Mouse (Mus musculus) left cerebral cortex, adult 18-20 months (tissue): ENCODE results near the gene Cyp4a12a. TPM values are rescaled to one million over a fixed set of nuclear protein-coding genes. Genes with fewer than 3 reads are reported as not detected.
"Not testable (repeated sequence)": the region's sequence is repeated elsewhere in the genome, so short reads cannot be mapped to it uniquely, and the experiment has no call there.

Experiments used
- DNase-seq, 2 experiments: peaks; one replicate each; pipeline ENCODE4 v3.0.0; 2021 to 2022; ENCODE audit warnings: low spot score in 2 of 2, mixed read lengths in 1 of 2
- long read RNA-seq, 2 experiments: library from polyadenylated mRNA; stranded (forward); transcript quantifications; one replicate each; pipeline ENCODE4 v2.0.0; 2021
- total RNA-seq, 2 experiments: library from RNA; stranded (reverse); gene quantifications; 2 replicates each; pipeline ENCODE4 v1.2.3; 2021

Gene Cyp4a12a
- total RNA-seq = not detected
- long read RNA-seq, experiment 1 = 0 reads
- long read RNA-seq, experiment 2 = 0 reads

DNA sequence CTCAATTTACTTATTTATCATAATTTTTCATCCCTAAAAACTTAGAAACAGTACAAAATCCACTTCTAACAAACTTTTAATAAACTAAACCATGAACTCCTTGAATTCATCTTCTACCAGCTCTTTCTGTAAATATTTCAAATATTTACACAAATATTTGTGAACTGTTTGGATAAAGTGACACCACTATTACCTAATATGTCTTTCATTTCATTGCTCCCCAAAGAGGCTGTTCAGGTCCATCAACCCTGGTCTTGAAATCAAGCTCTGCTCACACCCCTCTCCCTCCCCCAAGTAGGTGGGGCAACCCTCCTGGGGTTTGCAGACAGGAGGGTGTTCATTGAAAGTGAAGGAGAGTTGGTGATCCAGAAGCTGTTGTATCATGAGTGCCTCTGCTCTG, at the start of gene Cyp4a12a:
Cyp4a12a (plus strand) TSS at position 301 of the 400 bp plus-strand sequence.
- DNase-seq = not testable (repeated sequence)

GRCm38 (mm10) chr4:115264687-115265569, 33.9 kb upstream of the Cyp4a12a start:
- not testable (repeated sequence) for DNase-seq

GRCm38 (mm10) chr4:115278215-115278982, 20.4 kb upstream of the Cyp4a12a start:
- not testable (repeated sequence) for DNase-seq

DNA sequence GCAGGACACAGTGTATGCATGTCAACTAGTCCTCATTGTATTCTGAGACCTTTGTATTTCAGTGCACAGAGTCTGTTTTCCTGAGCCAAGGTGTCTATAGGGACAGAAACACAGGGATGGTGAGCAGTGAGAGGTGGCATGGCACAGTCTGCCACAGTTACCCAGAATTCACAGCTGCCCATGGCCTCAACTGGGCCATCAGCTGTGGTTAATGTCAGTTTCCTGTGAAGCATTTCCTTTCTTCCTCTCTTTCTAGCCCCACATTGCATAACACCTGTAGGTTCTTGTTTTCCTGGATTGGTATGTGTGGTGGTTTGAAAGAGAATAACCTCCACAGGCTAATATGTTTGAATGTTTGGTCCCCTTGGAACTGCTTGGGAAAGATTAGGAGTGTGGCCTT, 18.5 kb upstream of the Cyp4a12a start:
- no peak for DNase-seq

- not testable (repeated sequence) for DNase-seq
Measured at GRCm38 (mm10) chr4:115280779-115281178, 18.1 kb upstream of the Cyp4a12a start.

DNA sequence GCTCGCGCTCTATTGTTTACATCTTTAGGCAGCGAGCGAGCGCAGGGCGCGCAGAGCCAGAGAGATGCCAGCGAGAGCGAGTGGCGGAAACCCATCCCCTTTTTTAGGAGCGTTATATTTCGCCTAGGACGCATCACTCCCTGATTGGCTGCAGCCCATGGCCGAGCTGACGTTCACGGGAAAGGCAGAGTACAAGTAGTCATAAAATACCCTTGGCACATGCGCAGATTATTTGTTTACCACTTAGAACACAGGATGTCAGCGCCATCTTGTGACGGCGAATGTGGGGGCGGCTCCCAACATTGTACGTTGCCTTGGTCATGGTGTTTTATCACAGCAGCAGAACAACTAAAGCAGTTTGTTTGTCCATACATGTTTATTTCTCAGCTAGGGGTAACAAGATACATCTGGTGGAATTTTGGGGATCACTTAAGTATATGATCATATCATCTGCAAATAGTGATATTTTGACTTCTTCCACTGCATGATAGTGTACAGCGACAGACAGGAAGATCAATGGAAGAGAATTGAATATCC, 17.5 kb upstream of the Cyp4a12a start:
- not testable (repeated sequence) for DNase-seq

DNA sequence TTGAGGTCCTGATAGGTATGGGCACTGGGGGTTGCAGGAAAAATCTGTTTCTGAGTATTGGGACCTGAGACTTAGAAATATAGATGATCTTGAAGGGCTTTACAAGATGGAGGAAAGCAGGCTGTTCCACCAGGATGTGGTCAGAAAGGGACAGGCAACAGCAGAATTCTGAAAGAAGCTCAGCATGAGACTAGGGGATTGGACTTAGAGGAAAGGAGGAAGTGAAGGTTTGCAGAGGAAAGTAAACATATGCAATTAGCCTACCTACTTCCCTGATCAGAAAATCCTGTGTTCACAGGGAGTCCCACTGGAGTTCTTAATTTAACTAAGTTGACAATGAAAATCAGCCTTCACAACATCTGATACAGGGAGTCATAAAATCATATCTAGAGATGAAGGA, 26.9 kb downstream of the Cyp4a12a start:
- not testable (repeated sequence) for DNase-seq

DNA sequence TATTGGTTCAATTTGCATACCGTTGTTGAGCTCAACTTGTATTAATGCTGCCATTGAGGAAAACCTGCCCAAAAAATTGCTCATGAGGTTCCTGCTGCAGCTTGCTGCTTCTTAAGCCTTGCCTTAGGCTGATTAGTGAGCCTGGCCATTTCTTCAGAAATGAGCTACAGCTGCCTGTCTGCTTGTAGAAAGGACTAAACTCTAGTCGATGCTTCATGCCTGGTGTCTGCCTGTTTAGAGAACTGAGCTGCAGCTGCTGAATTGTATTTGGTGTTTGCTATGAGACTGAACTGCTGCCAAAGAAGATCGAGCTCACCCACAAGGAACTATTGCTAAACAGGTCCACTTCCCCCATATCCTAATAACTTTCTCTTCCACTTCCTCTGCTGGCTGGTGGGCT, 66.8 kb downstream of the Cyp4a12a start:
- DNase-seq = not testable (repeated sequence)

DNA sequence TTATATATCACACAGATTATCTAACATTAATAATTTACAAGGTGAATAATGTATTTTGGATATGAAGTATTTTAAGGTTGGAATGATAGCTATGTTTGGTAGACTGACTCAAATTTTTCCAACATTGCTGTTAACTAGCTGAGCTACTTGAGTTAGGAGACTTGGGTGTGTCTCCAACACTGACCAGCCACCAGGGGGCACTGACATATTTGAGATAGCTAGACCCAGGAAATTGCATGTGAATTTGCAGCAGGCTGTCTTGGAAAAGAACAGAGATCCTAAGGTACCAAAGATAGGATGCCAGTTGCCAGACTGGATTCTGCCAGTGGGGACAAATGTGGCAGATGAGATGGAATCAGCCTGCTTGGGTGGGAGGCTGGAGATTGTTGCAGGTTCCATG, 69.2 kb downstream of the Cyp4a12a start:
- DNase-seq = peak; percentile 1 to 2

Other genes starting within 250 kb of the Cyp4a12a start
- gene Tal1, start 242.6 kb upstream of the Cyp4a12a start, total RNA-seq = 1 to 10 TPM; 1.3 to 1.4 TPM
- under 1 TPM; 0.42 to 0.93 TPM for gene Pdzk1ip1, start 210.3 kb upstream of the Cyp4a12a start, total RNA-seq
- 10 to 100 TPM; 16.8 to 17.1 TPM for gene Cyp4x1, start 164.8 kb upstream of the Cyp4a12a start, total RNA-seq
- not detected for gene Cyp4a29, start 57.0 kb upstream of the Cyp4a12a start, total RNA-seq
- gene Cyp4a12b, start 112.6 kb downstream of the Cyp4a12a start, total RNA-seq = under 1 TPM in 1 of 2 experiments, not detected in 1; 0.30 TPM
- not detected for gene Cyp4a30b, start 153.6 kb downstream of the Cyp4a12a start, total RNA-seq
- gene Cyp4a14, start 197.1 kb downstream of the Cyp4a12a start, total RNA-seq = not detected
- not detected for gene Cyp4a10, start 219.2 kb downstream of the Cyp4a12a start, total RNA-seq